8 mouse cellular contexts compared by ENCODE assay signal in the genomic region with DNA sequence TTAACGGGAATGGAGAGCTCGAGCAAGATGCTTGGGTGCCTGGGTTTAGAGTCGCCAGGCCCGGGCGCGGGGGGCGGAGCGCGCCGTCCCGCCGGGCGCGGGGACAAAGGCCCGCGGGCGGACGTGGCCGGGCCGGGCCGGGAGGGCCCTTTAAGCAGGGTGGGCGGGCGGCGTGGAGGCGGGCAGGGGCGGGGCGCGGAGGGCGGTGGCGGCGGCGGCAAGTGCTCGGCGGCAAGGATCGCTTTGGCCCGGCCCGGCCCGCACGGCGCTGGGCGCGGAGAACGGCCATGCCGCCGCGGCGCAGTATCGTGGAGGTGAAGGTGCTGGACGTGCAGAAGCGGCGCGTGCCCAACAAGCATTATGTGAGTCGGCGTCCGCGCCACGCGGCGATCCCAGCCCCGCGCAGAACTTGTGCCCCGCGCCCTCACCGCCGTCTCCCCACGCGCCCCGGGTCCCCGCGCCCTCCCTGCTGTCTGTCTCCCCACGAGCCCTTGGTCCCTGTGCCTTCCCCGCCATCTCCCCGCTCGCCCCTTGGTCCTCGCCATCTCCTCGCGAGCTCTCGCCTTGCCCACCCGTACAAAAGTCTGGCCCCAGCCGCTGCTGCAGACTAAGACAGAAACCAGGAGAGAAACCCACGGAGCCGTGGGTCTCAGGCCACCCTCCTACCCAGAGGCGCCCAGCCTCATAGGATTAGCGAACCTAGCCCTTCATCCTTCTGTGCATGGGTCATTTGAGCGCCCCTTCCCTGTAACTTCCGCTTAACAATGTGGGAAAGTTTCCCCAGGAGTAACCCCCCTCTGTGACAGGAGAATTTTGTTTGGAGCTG. TPM values are rescaled to one million over a fixed set of nuclear protein-coding genes. Genes with fewer than 3 reads are reported as not detected.
DNase-seq lines count a peak whose midpoint lies in the region; ATAC-seq and TF ChIP-seq lines count a peak whose summit lies in the region.

TSS of gene Sh3pxd2b (plus strand) at position 214 of the 826 bp plus-strand sequence.

- peak; percentile 78 for ATAC-seq in heart, embryonic 15.5 days (replicated peaks; ENCODE audit: insufficient number of reproducible peaks, insufficient read depth, low FRiP score, low read depth)
- peak; percentile 80 for ATAC-seq in lung, embryonic 15.5 days (ENCODE audit: borderline replicate concordance, extremely low read depth, low FRiP score, low TSS enrichment)

- no peak within 1 kb of the TSS for H3K27ac ChIP-seq in ES-E14 (ENCODE audit: insufficient read depth, low read depth, low read length, poor library complexity, severe bottlenecking)
- peak within 1 kb of the TSS; percentile 99 for H3K27ac ChIP-seq in embryonic facial prominence, embryonic 10.5 days (replicated peaks)
- H3K27ac ChIP-seq in heart, embryonic 15.5 days: peak within 1 kb of the TSS; percentile 68
- H3K27ac ChIP-seq in lung, embryonic 15.5 days: peak within 1 kb of the TSS; percentile 91

- 0 out of 2 replicates have a peak, but pooled peaks cover 9% of the 10 kb centered on the region for H3K27me3 ChIP-seq in embryonic facial prominence, embryonic 10.5 days (replicated peaks; ENCODE audit: low read depth, poor library complexity, severe bottlenecking)
- H3K27me3 ChIP-seq in heart, embryonic 15.5 days: 0 out of 2 replicates have a peak, but pooled peaks cover 9% of the 10 kb centered on the region
- H3K27me3 ChIP-seq in lung, embryonic 15.5 days: no peaks in the 10 kb centered on the region

- H3K4me1 ChIP-seq in ES-E14 (ENCODE audit: control insufficient read depth in 2 of 2, insufficient read depth in 2 of 2, low read length in 2 of 2, poor library complexity in 1 of 2): peaks cover 0 to 12% of the 10 kb centered on the region in 2 experiments; a peak in 2 of 4 replicates
- peaks cover 38% of the 10 kb centered on the region for H3K4me1 ChIP-seq in embryonic facial prominence, embryonic 10.5 days
- peaks cover 33% of the 10 kb centered on the region for H3K4me1 ChIP-seq in heart, embryonic 15.5 days (replicated peaks)
- H3K4me1 ChIP-seq in lung, embryonic 15.5 days: peaks cover 28% of the 10 kb centered on the region

- peak within 1 kb of the TSS; percentile 80 to 99 for H3K4me3 ChIP-seq in ES-E14 (ENCODE audit: insufficient read depth in 1 of 2, low read depth in 1 of 2, low read length in 2 of 2, poor library complexity in 1 of 2, severe bottlenecking in 1 of 2)
- peak within 1 kb of the TSS; percentile 95 for H3K4me3 ChIP-seq in embryonic facial prominence, embryonic 10.5 days
- H3K4me3 ChIP-seq in heart, embryonic 15.5 days: peak within 1 kb of the TSS; percentile 84
- H3K4me3 ChIP-seq in lung, embryonic 15.5 days: peak within 1 kb of the TSS; percentile 91

- H3K9me3 ChIP-seq in ES-E14 (ENCODE audit: control insufficient read depth, insufficient read depth, low read depth, low read length): no peaks in the 10 kb centered on the region
- no peaks in the 10 kb centered on the region for H3K9me3 ChIP-seq in embryonic facial prominence, embryonic 10.5 days
- no peaks in the 10 kb centered on the region for H3K9me3 ChIP-seq in heart, embryonic 15.5 days (replicated peaks)
- H3K9me3 ChIP-seq in lung, embryonic 15.5 days: no peaks in the 10 kb centered on the region

- in situ Hi-C loops in ES-E14 (cut with MboI; ENCODE audit: low sequenced_read_pairs in 2 of 2, unreplicated experiment in 2 of 2): no loop called here

- H3K4me2 ChIP-seq in heart, embryonic 15.5 days: peak within 1 kb of the TSS; percentile 92
- H3K4me2 ChIP-seq in lung, embryonic 15.5 days: peak within 1 kb of the TSS; percentile 84

- no peaks in the 10 kb centered on the region for H3K36me3 ChIP-seq in ES-E14 (ENCODE audit: control insufficient read depth, insufficient read depth, low read length, poor library complexity, severe bottlenecking)
- H3K36me3 ChIP-seq in embryonic facial prominence, embryonic 10.5 days (replicated peaks): peaks cover 34% of the 10 kb centered on the region
- peaks cover 4% of the 10 kb centered on the region; the same call in 1 of the 2 replicates for H3K36me3 ChIP-seq in heart, embryonic 15.5 days
- peaks cover 12% of the 10 kb centered on the region for H3K36me3 ChIP-seq in lung, embryonic 15.5 days

- WGBS in embryonic facial prominence, embryonic 10.5 days: under 1% methylated on average over 86 of the region's 86 CpGs
- under 1% methylated on average over 79 of the region's 86 CpGs for WGBS in heart, embryonic 15.5 days
- WGBS in lung, embryonic 15.5 days: under 1% methylated on average over 70 of the region's 86 CpGs

- peak within 1 kb of the TSS; percentile 87 for H3K9ac ChIP-seq in ES-E14 (ENCODE audit: insufficient read depth, low read depth, low read length, poor library complexity, severe bottlenecking)
- H3K9ac ChIP-seq in heart, embryonic 15.5 days: peak within 1 kb of the TSS; percentile 88
- H3K9ac ChIP-seq in lung, embryonic 15.5 days: peak within 1 kb of the TSS; percentile 98

- DNase-seq in ES-E14 (ENCODE audit: low read depth, low spot score): no peak
- DNase-seq in adipocyte (ENCODE audit: low spot score): peak; percentile 38
- DNase-seq in embryonic facial prominence, embryonic 10.5 days (ENCODE audit: low spot score): peak; percentile 85
- peak; percentile 74 to 82 for DNase-seq in kidney, postnatal 25 days
- DNase-seq in ovary, postnatal 36 days (ENCODE audit: low spot score): peak; percentile 78
- DNase-seq in natural killer cell, adult 2 months (ENCODE audit: low spot score in 2 of 2): no peak

TF ChIP-seq in ES-E14, 5 proteins besides CTCF, POLR2A, EP300 and RAD21:
- TF ChIP-seq ZNF384 (IDR thresholded peaks at IDR 0.05; ENCODE audit: low read depth, low read length) (no peak), CHD2 (IDR thresholded peaks at IDR 0.05; ENCODE audit: low read depth, low read length) (no peak), HCFC1 (IDR thresholded peaks at IDR 0.05; ENCODE audit: borderline replicate concordance, insufficient read depth, low read length) (no peak), ZC3H11A (IDR thresholded peaks at IDR 0.05; ENCODE audit: borderline replicate concordance, low read depth, low read length) (no peak), MAFK (IDR thresholded peaks at IDR 0.05; ENCODE audit: insufficient read depth, low read depth, low read length) (no peak)

RNA-seq across cellular contexts. Expression of gene Sh3pxd2b, which starts in this region (rescaled TPM):
- total RNA-seq in ES-E14 (2012; rRNA removed): 3.2 and 6.8 TPM in 2 replicates
- polyA plus RNA-seq in embryonic facial prominence, embryonic 10.5 days (2016; fragmentation: Nextera tagmentation; extraction: Ambion mirVana): 28.3 and 29.6 TPM in 2 replicates
- 9.3 and 15.5 TPM in 2 replicates for polyA plus RNA-seq in heart, embryonic 15.5 days (2015; fragmentation: Nextera tagmentation; extraction: Ambion mirVana)
- 21.8 and 24.3 TPM in 2 replicates for polyA plus RNA-seq in lung, embryonic 15.5 days (2015; fragmentation: Nextera tagmentation; extraction: Ambion mirVana)

Comparison
In these comparisons a context has a peak if more than half of its experiments do, and no peak if none do; other contexts are left out.
1. DNase-seq: peak in adipocyte (single experiment), embryonic facial prominence, embryonic 10.5 days (single experiment), kidney, postnatal 25 days (2 of 2) and ovary, postnatal 36 days (single experiment); none in ES-E14 (single experiment) and natural killer cell, adult 2 months (0 of 2).
2. Peak in every context shown above with its lines, with median percentiles within 50 percentile points of each other: H3K4me3 ChIP-seq and H3K9ac ChIP-seq.